Mouse (Mus musculus) embryonic facial prominence, embryonic 15.5 days (tissue): Measurements from ENCODE around the gene Cetn4. TPM values are rescaled to one million over a fixed set of nuclear protein-coding genes. Genes with fewer than 3 reads are reported as not detected.

ENCODE experiments used
- ATAC-seq: fragments of 200-750 bp; cut with Nextera tagmentation; 2 replicates; pipeline ENCODE4 v1.8.0; 2017; ENCODE audit warnings: low read depth, moderate TSS enrichment; ENCODE audit not compliant: insufficient number of reproducible peaks, low FRiP score, low TSS enrichment
- H3K27ac ChIP-seq: fragments of 300-500 bp; sonication (generic); replicated peaks from 2 replicates; pipeline ENCODE4 v1.5.1; 2015; ENCODE audit warnings: mild to moderate bottlenecking, inconsistent platforms
- H3K27me3 ChIP-seq: fragments of 300-500 bp; sonication (generic); 2 replicates; pipeline ENCODE4 v1.6.1; 2015; ENCODE audit warnings: inconsistent platforms
- H3K36me3 ChIP-seq: fragments of 300-500 bp; sonication (generic); 2 replicates; pipeline ENCODE4 v1.6.1; 2015; ENCODE audit warnings: mild to moderate bottlenecking, inconsistent platforms
- H3K4me1 ChIP-seq: fragments of 300-500 bp; sonication (generic); 2 replicates; pipeline ENCODE4 v1.6.1; 2015; ENCODE audit warnings: inconsistent platforms
- H3K4me2 ChIP-seq: fragments of 300-500 bp; sonication (generic); replicated peaks from 2 replicates; pipeline ENCODE4 v1.6.1; 2015; ENCODE audit warnings: mild to moderate bottlenecking, inconsistent platforms
- H3K4me3 ChIP-seq: fragments of 300-500 bp; sonication (generic); replicated peaks from 2 replicates; pipeline ENCODE4 v1.5.1; 2015; ENCODE audit warnings: mild to moderate bottlenecking, inconsistent platforms
- H3K9ac ChIP-seq: fragments of 300-500 bp; sonication (generic); 2 replicates; pipeline ENCODE4 v1.6.1; 2015; ENCODE audit warnings: inconsistent platforms
- H3K9me3 ChIP-seq: fragments of 300-500 bp; sonication (generic); replicated peaks from 2 replicates; pipeline ENCODE4 v1.6.1; 2016; ENCODE audit warnings: inconsistent platforms
- WGBS: fragments of 180-500 bp; shearing (Covaris S2); methylation state at CpG from one replicate; pipeline ENCODE4 v1.1.7; 2015; 5-methylcytosine and 5-hydroxymethylcytosine counted together
- polyA plus RNA-seq: library from polyadenylated mRNA; unstranded; fragments of >200 nt; fragmentation: Nextera tagmentation; extraction: Ambion mirVana; gene quantifications from 2 replicates; pipeline ENCODE4 v1.2.1, GENCODE M21; 2015

Gene Cetn4
- polyA plus RNA-seq, 1 experiment from 2014 or later, result 6.8 TPM

DNA sequence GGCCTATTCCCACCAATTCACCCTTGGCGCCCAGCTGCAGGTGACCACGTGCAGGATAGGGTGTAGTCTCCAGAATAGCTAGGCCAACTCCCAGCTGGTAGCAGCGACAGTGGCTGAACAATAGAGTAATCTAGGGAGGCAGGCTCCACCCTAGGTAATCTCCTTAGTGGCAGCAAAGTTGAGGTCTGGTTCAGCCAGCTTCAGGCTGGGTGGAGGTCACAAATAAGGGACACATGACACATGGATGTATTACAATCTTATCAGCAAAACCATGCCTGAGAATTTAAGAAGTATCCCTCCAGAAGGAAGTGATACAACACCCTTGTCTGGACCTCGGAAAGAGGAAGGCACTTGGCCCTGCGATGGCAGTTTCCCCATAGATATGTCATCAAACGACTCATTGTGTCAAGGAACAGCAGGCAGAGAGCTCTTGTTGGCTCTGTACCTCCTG, 19.5 kb upstream of the Cetn4 start:
- H3K27me3 ChIP-seq, result no peaks in the 10 kb centered on the region
- no peaks in the 10 kb centered on the region for H3K36me3 ChIP-seq
- WGBS, result 66% methylated on average over 6 of the region's 6 CpGs
- no peak overlapping the region for H3K4me2 ChIP-seq
- H3K9ac ChIP-seq, result no peak overlapping the region
- H3K4me1 ChIP-seq, result no peaks in the 10 kb centered on the region
- ATAC-seq, result no peak
- H3K9me3 ChIP-seq, result no peaks in the 10 kb centered on the region
- H3K27ac ChIP-seq, result no peak overlapping the region
- no peak overlapping the region for H3K4me3 ChIP-seq

DNA sequence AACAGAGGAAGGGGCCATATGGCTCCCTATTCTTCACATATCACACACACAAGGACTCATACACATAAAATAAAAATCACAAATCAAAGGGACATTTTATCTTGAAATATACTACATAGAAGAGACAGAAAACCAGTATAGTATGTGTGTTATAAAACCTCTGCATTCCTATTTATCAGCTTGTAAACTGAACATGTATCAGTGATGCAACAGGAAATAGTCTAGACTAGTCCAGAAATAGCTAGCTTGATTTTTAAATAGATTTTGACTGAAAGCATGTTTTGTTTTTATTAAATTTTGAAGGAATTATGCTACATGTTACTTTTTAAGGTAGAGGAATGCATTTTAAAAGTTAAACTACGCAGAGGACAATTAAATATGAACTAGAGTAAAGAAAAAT, 17.5 kb upstream of the Cetn4 start:
- Histone ChIP-seq H3K4me3 (no peak overlapping the region), H3K4me2 (no peak overlapping the region), H3K27me3 (no peaks in the 10 kb centered on the region), H3K4me1 (no peaks in the 10 kb centered on the region), H3K36me3 (no peaks in the 10 kb centered on the region), H3K27ac (no peak overlapping the region), H3K9me3 (no peaks in the 10 kb centered on the region), H3K9ac (no peak overlapping the region)
- WGBS, result 69% methylated on average over 1 of the region's 1 CpGs
- no peak for ATAC-seq

- 69% methylated on average over 2 of the region's 2 CpGs for WGBS
- H3K27ac ChIP-seq, result no peak overlapping the region
Measured at GRCm38 (mm10) chr3:37328489-37328888, 16.0 kb upstream of the Cetn4 start.

GRCm38 (mm10) chr3:37326627-37327026, 14.1 kb upstream of the Cetn4 start:
- WGBS, result 77% methylated on average over 3 of the region's 3 CpGs
- no peak overlapping the region for H3K4me3 ChIP-seq
- ATAC-seq, result no peak
- no peak overlapping the region for H3K4me2 ChIP-seq
- H3K27ac ChIP-seq, result no peak overlapping the region
- no peaks in the 10 kb centered on the region for H3K27me3 ChIP-seq
- no peaks in the 10 kb centered on the region for H3K4me1 ChIP-seq
- no peak overlapping the region for H3K9ac ChIP-seq
- no peaks in the 10 kb centered on the region for H3K36me3 ChIP-seq
- no peaks in the 10 kb centered on the region for H3K9me3 ChIP-seq

More at GRCm38 (mm10) chr3:37328489-37328888, 16.0 kb upstream of the Cetn4 start:
- no peak overlapping the region for H3K4me2 ChIP-seq
- no peak for ATAC-seq
- no peak overlapping the region for H3K4me3 ChIP-seq
- H3K9me3 ChIP-seq, result no peaks in the 10 kb centered on the region
- H3K9ac ChIP-seq, result no peak overlapping the region
- no peaks in the 10 kb centered on the region for H3K27me3 ChIP-seq
- H3K4me1 ChIP-seq, result no peaks in the 10 kb centered on the region
- no peaks in the 10 kb centered on the region for H3K36me3 ChIP-seq

DNA sequence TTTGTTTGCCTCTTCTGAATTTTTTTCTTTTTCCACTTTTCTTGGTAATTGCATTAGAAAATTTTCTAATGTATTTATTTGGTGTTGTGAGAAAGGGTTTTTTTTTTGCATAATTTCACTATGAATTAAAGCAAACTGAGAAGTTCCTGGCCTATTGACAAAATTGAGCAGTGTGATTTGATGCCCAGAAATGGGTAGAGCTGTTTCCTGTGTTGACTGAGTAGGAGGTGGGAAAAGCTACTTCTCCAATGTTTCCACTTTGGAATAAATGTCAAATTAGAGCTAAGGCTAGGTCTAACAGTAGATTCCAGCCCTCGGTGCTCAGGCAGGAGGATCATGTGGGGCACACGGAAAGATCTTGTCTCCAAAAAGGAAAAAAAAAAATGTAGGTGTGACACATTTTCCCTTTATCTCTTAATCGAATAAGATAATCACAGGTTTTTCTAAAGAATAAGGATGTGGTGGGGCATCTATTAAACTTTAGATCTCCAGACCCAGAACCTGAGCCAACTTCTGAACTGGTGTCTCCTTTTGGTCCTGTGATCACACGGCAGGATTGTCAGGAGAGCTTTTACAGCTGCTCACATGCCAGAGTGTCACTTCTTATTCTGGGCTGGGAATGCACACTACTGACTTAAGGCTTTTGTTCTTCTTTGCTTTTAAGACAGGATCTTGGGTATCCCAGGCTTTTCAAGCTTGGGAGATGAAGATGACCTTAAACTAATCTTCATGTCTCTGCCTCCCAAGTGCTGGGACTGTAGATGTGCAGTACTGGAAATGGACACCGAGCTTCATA, 13.0 kb upstream of the Cetn4 start:
- Histone ChIP-seq H3K9me3 (no peaks in the 10 kb centered on the region), H3K4me3 (no peak overlapping the region), H3K27me3 (no peaks in the 10 kb centered on the region), H3K27ac (no peak overlapping the region), H3K9ac (no peak overlapping the region), H3K4me1 (no peaks in the 10 kb centered on the region), H3K4me2 (no peak overlapping the region), H3K36me3 (peaks cover 5% of the 10 kb centered on the region; the same call in 1 of the 2 replicates)
- WGBS, result 76% methylated on average over 5 of the region's 5 CpGs
- no peak for ATAC-seq

GRCm38 (mm10) chr3:37324310-37324709, 11.8 kb upstream of the Cetn4 start:
- Histone ChIP-seq H3K9ac (no peak overlapping the region), H3K4me2 (no peak overlapping the region), H3K4me1 (no peaks in the 10 kb centered on the region), H3K36me3 (peaks cover 17% of the 10 kb centered on the region; the same call in 1 of the 2 replicates), H3K9me3 (no peaks in the 10 kb centered on the region), H3K27ac (no peak overlapping the region), H3K27me3 (no peaks in the 10 kb centered on the region), H3K4me3 (no peak overlapping the region)
- 36% methylated on average over 3 of the region's 3 CpGs for WGBS
- ATAC-seq, result no peak

GRCm38 (mm10) chr3:37316233-37316632, 3.7 kb upstream of the Cetn4 start:
- WGBS, result 97% methylated on average over 1 of the region's 1 CpGs
- Histone ChIP-seq H3K27me3 (no peaks in the 10 kb centered on the region), H3K9me3 (no peaks in the 10 kb centered on the region), H3K9ac (no peak overlapping the region), H3K4me2 (no peak overlapping the region), H3K36me3 (peaks cover 21% of the 10 kb centered on the region; the same call in 1 of the 2 replicates), H3K27ac (no peak overlapping the region), H3K4me3 (no peak overlapping the region), H3K4me1 (peaks cover 14% of the 10 kb centered on the region; the same call in 1 of the 2 replicates)
- no peak for ATAC-seq

DNA sequence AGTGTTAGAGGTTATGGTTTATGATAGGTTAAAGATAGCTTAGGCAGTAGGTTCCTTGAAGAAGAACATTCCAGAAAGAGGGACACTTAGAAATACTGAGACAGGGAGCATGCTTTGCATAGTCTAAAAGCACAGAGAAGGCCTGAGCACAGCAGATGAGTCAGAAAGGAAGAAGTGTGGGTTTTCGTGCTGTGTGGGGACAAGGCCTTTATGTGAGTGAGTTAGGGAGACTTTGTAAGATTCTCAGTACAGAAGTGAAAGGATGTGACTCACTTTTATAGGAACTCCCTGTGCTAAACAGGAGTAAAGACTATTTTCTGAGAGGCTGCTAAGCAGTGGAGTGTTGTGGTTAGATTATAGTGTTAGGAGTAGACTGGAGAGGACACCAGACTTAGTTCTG, 863 bp upstream of the Cetn4 start:
- Histone ChIP-seq H3K9ac (no peak overlapping the region), H3K36me3 (no peaks in the 10 kb centered on the region), H3K27ac (peak overlapping the region; percentile 86), H3K9me3 (no peaks in the 10 kb centered on the region), H3K4me1 (peaks cover 14% of the 10 kb centered on the region; the same call in 1 of the 2 replicates), H3K4me2 (peak overlapping the region; percentile 69), H3K27me3 (no peaks in the 10 kb centered on the region), H3K4me3 (peak overlapping the region; percentile 79)
- WGBS, result 23% methylated on average over 1 of the region's 1 CpGs
- ATAC-seq, result no peak

DNA sequence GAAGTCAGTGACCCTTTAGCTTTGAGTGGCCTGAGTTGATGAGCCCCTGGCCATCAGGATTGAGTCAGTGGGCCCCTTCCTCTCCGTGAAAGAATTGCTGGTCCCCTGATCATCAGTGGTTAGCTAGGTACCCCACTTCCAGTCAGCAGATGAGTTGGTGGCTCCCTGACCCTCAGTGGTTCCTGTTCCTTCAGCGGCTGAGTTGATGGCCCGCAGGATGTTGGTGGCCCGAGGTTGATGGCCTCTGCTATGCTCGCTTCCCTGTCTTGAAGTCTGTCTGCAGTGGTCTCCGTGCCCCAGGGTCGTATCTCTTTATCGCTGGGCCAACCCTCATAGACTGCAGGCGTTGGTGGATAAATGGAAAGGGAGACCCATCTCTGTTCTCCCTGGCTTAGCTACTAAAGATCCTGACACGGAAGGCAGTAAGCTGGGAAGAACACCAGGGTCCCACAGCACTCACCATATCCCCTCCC, 575 bp downstream of the Cetn4 start:
- no peaks in the 10 kb centered on the region for H3K27me3 ChIP-seq
- no peaks in the 10 kb centered on the region for H3K9me3 ChIP-seq
- H3K4me1 ChIP-seq, result peaks cover 14% of the 10 kb centered on the region; the same call in 1 of the 2 replicates
- 3% methylated on average over 10 of the region's 10 CpGs for WGBS
- no peak; the same call in 1 of the 2 replicates for ATAC-seq
- H3K27ac ChIP-seq, result peak overlapping the region; percentile 86; the same call in 1 of the 2 replicates
- H3K4me3 ChIP-seq, result peak overlapping the region; percentile 79
- peak overlapping the region; percentile 64 for H3K9ac ChIP-seq
- H3K36me3 ChIP-seq, result no peaks in the 10 kb centered on the region
- H3K4me2 ChIP-seq, result peak overlapping the region; percentile 69

- H3K4me2 ChIP-seq, result no peak overlapping the region
- H3K27ac ChIP-seq, result no peak overlapping the region
- H3K4me3 ChIP-seq, result no peak overlapping the region
- no peaks in the 10 kb centered on the region for H3K36me3 ChIP-seq
- no peaks in the 10 kb centered on the region for H3K9me3 ChIP-seq
- H3K4me1 ChIP-seq, result no peaks in the 10 kb centered on the region
- no peaks in the 10 kb centered on the region for H3K27me3 ChIP-seq
- ATAC-seq, result no peak
- 58% methylated on average over 8 of the region's 8 CpGs for WGBS
- no peak overlapping the region for H3K9ac ChIP-seq
Measured at GRCm38 (mm10) chr3:37303392-37304139, 8.9 kb downstream of the Cetn4 start.

DNA sequence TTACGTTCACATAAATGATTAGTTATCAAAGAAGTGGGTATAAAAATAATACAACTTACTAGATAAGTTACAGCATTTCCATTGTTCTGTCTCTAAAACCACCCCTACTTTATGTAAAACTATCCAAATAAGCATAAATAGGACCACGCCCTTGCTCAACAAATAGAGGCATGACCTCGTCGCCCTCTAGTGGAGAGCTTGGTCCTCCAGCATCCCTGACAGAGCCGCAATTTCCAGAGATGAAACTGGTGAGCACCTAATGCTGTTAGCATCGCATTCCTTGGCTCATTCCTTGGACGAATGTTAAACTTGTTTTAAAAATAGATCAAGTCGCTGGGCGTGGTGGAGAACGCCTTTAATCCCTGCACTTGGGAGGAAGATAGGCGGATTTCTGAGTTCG, 9.8 kb downstream of the Cetn4 start:
- H3K27me3 ChIP-seq, result no peaks in the 10 kb centered on the region

More for the DNA sequence above, 9.8 kb downstream of the Cetn4 start:
- no peak for ATAC-seq
- H3K4me1 ChIP-seq, result no peaks in the 10 kb centered on the region
- no peak overlapping the region for H3K4me2 ChIP-seq
- no peak overlapping the region for H3K4me3 ChIP-seq
- no peak overlapping the region for H3K27ac ChIP-seq
- H3K9ac ChIP-seq, result no peak overlapping the region
- 31% methylated on average over 12 of the region's 12 CpGs for whole genome bisulfite sequencing
- H3K9me3 ChIP-seq, result no peaks in the 10 kb centered on the region
- no peaks in the 10 kb centered on the region for H3K36me3 ChIP-seq
